Mouse (Mus musculus): Measurements from ENCODE around the gene Coq10a. TPM values are rescaled to one million over a fixed set of nuclear protein-coding genes. Genes with fewer than 3 reads are reported as not detected.

Gene Coq10a
- polyA plus RNA-seq, 1 experiment = 63.0 TPM

DNA sequence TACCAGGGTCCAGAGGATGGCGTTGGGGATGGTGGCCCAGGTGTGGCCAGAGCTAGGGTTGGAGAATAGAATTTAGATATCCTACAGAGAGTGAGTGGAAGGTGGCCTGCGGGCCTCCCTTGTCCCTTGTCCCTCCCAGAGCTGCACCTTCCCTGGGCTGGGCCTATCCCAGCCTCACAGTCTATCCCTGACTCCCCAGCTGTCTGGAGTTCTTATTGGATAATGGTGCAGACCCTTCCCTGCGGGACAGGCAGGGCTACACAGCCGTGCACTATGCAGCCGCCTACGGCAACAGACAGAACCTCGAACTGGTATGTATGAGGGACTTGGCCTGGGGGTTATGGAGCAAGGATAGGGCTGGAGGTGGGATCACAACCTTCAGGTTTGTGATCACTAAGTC lies 17.1 kb upstream of the Coq10a start:
- no peak for DNase-seq (ENCODE audit: low read depth)

DNA sequence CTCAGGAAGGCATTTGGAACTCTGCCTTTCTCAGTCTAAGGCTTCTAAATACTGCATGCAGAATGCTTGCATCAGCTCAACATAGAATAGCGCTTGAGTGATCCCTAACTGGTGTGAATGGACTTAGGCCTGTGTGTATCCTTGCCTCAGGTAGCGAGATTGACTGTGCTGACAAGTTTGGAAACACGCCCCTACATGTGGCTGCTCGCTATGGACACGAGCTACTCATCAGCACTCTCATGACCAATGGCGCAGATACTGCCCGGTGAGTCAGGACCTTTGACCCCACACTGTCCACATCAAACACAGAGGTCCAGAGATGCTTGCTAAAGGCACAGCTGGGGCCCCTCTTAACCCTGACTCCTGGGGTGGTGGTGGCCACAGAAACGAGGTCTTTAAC lies 13.7 kb upstream of the Coq10a start:
- no peak for DNase-seq (ENCODE audit: low read depth)

DNA sequence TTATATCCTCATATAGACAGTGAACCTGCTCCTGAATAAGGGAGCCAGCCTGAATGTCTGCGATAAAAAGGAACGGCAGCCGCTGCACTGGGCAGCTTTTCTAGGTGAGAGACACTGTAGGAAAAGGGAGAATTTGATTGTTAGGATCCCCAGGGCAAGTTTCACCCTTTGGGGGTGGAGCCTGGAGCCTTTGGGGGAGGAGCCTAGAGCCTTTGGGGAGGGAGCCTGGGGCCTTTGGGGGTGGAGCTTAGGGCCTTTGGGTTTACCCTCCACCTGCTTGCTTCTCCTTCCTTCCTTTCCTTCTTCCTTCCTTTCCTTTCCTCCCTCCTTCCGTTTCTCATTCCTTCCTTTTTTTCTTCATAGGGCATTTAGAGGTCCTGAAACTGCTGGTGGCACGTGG lies 11.8 kb upstream of the Coq10a start:
- DNase-seq (ENCODE audit: low read depth) = no peak

DNA sequence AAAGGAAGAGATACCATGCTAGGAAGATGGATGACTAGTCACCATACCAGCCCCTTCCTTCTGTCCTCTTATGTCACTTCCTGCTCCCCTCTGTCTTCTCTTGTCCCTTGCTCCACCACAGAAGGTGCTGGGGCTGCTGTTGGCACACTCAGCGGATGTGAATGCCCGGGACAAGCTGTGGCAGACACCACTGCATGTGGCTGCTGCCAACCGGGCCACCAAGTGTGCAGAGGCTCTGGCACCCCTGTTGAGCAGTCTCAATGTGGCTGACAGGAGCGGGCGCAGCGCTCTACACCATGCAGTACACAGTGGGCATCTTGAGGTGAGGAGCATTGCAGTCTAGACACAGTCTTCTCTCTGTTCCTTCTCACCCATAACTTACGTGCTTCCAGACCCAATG lies 10.5 kb upstream of the Coq10a start:
- no peak for DNase-seq (ENCODE audit: low read depth)

DNA sequence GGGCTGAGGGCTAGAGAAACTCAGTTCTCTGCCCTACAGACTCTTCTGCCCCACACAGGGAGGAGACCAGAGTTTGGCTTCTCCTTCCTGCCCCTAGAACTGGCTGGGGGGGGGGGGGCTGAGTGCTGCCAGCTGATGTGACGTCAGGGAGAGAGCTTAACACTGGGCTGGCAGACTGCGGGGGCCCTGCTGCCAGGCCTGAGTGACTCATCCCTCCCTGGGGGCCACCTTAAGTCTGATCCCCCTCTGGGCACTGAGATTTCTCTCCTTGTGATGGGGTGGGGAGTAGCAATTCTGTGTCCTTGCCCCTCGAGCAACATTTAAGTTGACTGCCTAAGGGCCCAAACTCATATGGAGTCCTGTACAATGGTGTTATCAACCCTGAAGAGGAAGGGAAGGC lies 9.7 kb upstream of the Coq10a start:
- no peak for DNase-seq (ENCODE audit: low read depth)

DNA sequence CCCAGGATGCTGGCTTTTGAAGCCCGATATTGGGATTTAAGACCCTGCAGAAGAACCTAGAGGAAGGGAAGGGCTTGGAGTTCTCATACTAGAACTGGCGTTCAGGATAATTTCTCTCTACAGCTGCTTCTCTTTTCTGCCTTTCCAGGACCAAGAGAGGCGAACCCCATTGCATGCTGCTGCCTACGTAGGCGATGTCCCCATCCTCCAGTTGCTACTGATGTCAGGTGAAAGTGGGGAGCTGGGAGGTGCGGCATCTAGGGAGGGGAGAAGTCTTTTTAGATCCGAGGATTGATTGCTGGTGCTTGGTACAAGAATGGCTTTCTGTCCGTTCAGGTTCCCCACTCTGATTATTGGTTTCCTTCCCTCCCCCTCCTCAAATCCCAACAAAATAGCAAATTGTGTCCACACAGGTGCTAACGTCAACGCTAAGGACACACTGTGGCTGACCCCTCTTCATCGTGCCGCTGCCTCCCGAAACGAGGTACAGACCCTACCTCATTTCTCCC lies 9.2 kb upstream of the Coq10a start:
- no peak for DNase-seq (ENCODE audit: low read depth)

DNA sequence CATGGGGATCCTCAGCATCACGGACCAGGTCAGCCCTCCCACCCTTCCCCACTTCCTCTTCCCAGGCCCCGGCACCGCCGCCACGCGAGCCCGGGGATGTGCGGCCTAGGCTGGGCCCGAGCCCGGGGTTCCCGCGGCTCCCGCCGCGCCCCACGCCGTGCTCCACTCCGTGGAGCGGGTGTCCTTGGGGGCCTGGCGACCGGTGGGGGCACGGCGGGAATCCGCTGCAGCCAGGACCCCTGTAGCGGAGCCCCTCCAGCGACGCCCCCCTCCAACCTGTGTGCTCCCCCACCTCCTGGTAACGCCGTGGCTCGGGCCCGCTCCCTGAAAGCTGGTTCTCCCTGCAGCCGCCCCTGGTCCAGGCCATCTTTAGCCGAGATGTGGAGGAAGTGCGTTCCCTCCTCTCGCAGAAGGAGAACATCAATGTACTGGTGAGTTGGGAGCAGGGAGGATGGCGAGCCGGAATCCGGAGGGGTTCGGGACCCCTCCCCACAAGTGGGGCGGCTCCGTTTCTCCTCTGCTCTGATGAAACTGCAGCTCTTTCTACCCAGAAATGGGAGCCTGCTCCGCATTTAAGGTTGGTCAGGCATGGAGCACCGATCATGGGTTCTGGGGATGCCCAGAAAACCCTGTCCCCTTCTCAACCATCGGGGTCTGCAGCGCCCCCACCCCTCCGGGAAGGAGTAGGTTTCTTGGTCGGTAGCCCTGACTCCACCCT lies 8.6 kb upstream of the Coq10a start:
- no peak for DNase-seq (ENCODE audit: low read depth)

DNA sequence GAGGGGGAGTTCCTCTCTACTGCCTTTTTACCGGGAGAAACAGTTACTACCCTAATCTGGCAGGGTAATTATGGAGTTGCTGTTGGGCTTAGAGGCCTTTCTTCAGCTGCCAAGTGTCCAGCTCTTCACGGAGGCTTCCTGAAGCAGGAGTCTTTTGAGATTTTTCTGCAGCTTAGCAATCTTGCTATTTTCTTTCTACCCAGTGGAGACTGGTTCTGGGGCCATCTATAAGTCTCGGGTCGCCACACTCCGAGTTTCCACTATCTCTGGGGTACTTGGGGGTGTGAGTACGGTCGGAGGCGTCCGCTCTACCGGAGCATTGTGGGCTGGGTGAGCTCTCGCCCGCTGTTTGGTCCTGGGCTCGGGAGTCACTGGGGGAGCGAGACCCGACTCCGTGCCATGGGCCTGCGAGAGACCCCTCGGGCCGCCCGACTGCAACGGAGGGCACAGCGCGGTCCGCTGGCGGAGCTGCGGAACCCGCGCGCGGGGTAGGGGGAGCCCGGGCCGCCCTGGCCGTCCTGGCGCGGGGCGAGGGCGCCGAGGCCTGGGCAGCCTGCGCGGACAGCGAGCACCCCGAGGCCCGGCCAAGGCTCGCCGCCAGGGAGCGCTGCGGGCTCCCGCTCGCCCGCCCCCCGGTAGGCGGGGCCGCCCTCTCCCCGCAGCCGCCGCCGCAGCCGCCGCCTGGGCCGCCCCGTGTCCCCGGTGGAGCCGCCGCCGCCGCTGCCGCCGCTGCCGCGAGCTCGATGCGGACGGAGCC lies 7.8 kb upstream of the Coq10a start, which contains the start of gene Ankrd52:
Ankrd52 (plus strand) TSS at position 661 of the 757 bp plus-strand sequence.
- no peak for DNase-seq (ENCODE audit: low read depth)

DNA sequence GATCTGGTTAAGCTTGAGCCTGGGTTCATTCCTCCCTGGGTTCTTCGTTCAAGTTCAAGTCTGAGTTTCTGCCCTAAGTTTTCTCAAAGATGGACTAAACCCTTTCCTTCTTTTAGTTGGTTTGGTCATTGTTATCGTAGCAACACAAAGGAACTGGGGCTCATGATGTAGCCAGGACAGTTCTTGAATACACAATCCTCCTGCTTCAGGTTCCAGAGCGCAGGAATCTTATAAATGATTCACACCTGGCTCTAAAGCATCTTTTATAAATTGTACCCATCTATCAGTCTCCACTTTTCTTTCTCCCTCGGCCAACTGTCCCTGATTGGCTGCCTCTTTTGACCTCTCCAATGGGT lies 7.3 kb upstream of the Coq10a start:
- no peak for DNase-seq (ENCODE audit: low read depth)

DNA sequence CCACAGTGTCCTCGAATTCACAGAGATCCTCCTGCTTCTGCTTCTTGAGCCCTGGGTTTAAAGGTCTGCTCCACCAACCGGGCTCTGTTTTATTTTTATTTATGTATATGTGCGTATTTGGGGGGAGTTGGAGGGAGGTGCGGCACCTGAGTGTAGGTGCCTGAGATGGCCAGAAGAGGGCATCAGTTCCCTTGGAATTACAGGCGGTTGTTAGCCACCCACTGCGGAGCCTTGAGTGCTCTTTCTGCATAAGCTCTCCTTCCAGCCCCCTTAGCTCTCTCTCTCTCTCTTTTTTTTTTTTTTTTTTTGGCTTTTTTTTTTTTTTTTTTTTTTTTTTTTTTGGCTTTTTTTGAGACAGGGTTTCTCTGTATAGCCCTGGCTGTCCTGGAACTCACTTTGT lies 5.6 kb upstream of the Coq10a start:
- DNase-seq (ENCODE audit: low read depth) = no peak

DNA sequence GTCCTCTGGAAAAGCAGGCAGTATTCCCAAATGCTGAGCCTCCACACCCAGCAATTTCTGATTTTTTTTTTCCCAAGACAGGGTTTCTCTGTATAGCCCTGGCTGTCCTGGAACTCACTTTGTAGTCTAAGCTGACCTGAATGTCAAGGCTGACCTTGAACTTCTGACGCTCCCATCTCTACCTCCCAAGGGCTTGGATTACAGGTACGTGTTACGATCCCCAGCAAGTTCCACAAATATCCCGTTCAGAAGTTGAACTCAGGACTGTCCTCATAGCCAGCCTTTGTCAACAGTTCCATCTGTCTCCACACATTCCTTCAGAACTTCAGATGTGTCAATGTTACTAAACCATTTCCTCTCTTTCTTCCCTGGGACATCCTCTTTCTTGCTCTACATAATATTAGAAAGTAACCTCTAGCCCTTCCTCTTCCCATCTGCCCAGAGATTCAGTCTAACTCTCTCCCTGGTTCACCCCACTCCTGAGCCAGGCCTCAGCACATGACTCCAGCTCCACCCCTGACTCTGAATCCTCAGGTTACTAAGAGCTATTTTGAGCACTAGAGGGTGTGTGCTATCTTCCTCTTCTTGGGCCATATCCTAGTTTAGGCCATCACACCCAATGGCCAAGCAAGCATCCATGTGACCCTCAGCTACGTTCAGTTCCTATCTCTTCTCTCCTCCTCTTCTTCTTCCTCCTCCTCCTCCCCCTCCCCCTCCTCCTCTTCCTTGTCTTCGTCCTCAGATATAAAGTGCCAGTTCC lies 4.4 kb upstream of the Coq10a start:
- DNase-seq (ENCODE audit: low read depth) = no peak

DNA sequence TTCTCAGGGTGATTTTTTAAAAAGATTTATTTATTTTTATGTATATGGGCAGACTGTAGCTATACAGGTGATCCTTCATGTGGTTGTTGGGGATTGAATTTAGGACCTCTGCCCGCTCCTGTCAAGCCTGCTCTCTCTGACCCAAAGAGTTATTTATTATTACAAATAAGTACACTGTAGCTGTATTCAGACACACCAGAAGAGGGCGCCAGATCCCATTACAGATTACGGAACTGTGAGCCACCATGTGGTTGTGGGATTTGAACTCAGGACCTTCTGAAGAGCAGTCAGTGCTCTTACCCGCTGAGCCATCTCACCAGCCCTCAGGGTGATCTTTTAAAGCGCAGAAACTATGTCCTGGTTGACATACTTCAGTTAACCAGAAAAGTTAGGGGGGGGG lies 3.3 kb upstream of the Coq10a start:
- no peak for DNase-seq (ENCODE audit: low read depth)

DNA sequence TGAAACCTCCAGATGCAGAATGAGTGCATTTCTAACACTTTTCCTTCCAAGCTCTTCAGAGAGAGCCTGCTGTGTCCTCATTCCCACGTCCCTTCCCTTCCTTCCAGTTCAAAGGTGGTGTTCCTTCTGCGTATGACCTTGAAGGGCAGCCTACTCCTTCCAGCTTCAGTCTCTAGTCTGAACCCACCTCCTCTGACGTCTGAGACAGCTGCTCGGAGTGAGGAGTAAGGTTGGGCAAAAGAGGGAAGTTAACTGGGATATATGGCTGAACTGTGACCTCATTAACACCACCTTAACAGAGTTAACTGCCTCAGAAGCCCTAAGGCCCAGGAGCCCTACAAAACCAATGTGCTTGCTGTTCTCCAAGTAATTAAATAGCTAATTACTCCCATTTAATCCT lies 1.8 kb upstream of the Coq10a start:
- no peak for DNase-seq (ENCODE audit: low read depth)

DNA sequence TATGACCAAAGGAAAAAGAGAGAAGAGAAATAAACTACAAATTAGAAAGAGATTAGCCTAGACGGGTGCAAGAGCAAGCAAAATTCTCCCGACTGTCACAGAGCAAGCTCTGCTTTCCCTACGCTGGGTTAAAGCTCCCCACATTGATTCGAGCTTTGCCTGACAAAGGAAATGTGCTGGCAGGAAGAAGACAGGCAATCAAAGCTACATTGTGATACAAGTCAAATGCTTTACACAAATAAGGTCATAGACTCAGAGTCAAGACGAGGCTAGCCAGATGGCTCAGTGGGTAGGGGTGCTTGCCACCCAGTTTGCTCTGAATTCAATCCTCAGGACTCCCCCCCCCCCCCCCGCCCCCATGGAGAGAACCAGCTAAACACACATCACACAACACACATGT lies 1.2 kb upstream of the Coq10a start:
- no peak for DNase-seq (ENCODE audit: low read depth)

DNA sequence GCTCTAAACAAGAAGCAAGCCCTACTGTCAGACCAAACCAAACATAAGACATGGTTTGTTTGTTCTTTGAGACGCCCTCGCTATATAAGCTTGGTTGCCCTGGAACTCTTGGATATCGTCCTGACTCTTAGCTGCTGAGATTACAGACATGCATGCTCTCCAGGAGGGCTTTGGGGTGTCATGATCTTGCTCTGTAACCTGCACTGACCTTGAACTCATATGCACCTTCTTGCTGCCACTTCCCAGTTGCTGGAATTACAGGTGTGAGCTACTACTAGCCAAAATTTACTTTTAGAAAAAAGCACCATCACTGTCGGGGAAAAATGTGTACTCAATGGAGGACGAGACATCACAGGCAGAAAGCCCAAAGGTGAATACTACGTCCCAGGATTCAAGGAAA lies 802 bp upstream of the Coq10a start:
- DNase-seq (ENCODE audit: low read depth) = no peak

DNA sequence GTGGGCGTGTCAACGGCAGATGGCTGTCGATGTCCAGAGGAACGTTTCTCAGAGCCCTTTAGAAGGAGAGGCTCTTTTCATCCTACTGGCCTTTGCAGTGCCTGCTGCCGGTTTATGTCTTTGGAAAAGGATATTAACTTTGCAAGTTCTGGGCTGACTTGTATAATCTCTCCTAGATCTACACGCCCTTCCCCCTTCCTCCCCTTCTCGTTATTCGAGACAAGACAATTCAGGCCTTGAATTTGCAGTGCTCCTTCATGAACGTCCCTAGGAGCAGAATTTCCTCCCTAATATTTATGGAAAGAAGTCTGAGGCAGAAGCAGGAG lies 384 bp upstream of the Coq10a start:
- DNase-seq (ENCODE audit: low read depth) = no peak

DNA sequence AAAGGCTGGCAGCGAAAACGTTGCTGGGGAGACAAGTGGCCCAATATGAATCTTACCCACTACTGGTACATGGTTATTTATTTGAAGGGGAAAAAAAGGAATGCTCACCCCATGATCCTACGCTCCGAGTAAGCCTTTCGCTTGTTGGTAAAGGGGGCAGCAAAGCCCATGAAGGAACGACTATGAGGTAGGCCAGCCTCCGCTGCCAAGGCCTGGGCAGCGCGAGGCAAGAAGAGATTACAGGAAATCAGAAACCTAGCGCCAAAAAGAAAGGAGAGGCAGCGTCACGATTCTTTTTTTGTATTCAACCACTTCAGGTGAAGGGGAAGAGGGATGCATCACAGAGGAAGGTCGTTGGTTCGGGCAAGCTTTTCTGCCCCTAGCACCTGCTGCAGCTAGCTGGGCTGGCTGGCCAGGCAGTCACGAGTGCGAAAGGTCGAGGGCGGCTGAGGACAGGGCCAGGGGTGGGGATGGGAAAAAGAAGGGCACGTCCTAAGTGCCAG lies 847 bp downstream of the Coq10a start:
- no peak for DNase-seq (ENCODE audit: low read depth)

DNA sequence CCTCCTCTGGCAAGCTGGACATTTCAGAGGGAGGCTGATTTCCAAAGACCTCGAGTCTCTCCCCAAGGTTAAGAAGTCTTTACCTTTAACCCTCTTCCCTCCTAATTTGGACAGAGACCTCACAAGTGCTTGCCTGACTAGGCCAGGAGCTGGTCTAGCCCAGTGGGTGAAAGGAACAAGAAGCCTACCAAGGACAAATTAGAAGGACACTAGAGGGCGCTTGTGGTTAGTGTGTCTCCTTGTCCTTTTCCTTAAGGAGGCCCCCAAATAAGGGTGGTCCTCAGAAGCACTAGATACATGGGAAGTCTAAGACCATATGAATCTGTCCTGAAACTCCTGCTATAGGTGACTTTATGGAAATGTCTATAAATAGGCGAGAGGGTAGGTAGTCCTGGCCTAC lies 6.2 kb downstream of the Coq10a start:
- no peak for DNase-seq (ENCODE audit: low read depth)

DNA sequence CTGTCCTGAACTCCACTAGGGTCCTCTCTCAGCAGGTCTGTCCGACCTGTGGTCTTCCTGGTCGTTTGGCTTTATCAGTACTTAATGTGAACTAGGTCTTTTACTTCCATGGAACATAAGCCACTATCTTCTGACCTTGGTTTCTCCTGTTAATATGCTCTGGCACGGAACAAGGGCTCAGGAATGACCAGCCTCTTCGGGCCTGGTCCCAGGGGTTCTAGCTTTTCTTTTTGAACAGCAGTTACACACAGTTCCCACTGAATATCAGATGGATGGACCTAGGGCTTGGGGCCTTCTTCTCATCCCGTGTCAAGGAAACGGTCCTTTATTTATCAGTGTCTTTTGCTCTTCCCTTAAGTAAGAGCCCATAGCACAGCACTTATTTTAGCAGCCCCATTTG lies 7.0 kb downstream of the Coq10a start:
- DNase-seq (ENCODE audit: low read depth) = no peak

DNA sequence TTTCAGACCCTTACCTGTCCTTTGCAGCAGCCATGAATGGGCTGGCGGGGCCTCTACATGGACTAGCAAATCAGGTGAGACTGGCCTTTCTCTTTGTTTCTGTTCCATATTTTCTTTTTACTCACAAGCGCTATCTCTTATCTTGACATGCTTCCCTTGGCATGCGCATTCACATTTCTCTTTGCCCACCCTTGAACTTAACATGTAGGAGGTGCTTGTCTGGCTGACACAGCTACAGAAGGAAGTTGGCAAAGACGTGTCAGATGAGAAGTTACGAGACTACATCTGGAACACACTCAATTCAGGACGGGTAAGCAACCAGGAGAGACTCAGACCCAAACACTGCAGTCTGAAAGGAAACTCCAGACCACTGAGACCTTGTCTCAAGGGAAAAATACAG lies 9.6 kb downstream of the Coq10a start:
- DNase-seq (ENCODE audit: low read depth) = no peak

DNA sequence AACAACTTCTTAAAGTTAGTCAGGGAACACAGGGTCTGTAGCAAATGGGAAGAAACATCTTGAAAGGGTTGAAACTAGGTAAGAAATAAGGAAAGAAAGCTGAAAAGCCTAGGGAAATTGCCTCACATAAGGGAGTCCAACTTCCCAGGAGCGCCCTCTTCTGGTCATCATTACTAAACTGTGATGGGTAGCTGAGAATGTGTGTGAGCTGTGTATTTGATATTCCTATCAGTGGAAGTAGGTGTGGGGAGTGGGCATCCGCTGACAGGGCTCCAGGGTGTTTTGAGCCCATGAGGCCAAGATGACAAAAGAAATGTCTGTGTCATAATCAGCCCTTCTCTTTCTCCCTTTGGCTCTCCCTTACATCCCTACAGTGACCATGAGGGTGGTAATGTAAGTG lies 10.0 kb downstream of the Coq10a start:
- no peak for DNase-seq (ENCODE audit: low read depth)

DNA sequence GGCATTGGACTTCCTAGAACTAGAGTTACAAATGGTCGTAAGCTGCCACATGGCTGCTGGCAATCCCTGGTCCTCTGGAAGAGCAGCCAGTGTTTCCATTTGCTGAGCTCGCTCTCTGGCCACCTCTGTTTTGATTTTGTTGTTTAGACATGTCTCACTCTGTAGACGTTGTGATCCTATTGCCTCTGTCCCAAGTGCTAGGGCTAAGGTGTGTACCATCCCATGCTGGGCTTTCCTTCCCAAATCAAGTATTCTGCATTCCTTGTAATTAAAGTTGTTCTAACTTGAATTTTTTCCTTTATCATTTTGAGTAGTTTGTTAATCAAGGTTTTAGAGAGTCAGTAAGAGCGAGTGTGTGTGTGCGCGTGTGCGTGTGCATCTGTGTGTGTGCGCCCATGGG lies 21.3 kb downstream of the Coq10a start:
- no peak for DNase-seq (ENCODE audit: low read depth)

Data from gonadal fat pad, adult 2 months (tissue).